Mouse (Mus musculus): ENCODE measurements around the gene 4930469K13Rik. TPM values are rescaled to one million over a fixed set of nuclear protein-coding genes. Genes with fewer than 3 reads are reported as not detected.
A peak's percentile ranks its signal among the peaks of the same experiment; 100 is the strongest.

Gene 4930469K13Rik
- polyA plus RNA-seq, 1 experiment = not detected

GRCm38 (mm10) chr11:34046767-34047541 is 51.4 kb downstream of the 4930469K13Rik start, which contains the start of gene Lcp2:
Lcp2 (plus strand) TSS chr11:34046920.
- DNase-seq (ENCODE audit: extremely low spot score in 1 of 2, low spot score in 1 of 2) = no peak

- DNase-seq (ENCODE audit: extremely low spot score in 1 of 2, low spot score in 1 of 2) = no peak
Measured at GRCm38 (mm10) chr11:34042808-34043207, 55.5 kb downstream of the 4930469K13Rik start.

- DNase-seq (ENCODE audit: extremely low spot score in 1 of 2, low spot score in 1 of 2) = peak in 1 of 2 experiments; percentile 48
Measured at GRCm38 (mm10) chr11:34040061-34040460, 58.3 kb downstream of the 4930469K13Rik start.

GRCm38 (mm10) chr11:34035909-34036658 is 62.3 kb downstream of the 4930469K13Rik start:
- no peak for DNase-seq (ENCODE audit: extremely low spot score in 1 of 2, low spot score in 1 of 2)

- no peak for DNase-seq (ENCODE audit: extremely low spot score in 1 of 2, low spot score in 1 of 2)
Measured at GRCm38 (mm10) chr11:34034794-34035193, 63.6 kb downstream of the 4930469K13Rik start.

- peak; percentile 43 to 70 for DNase-seq (ENCODE audit: extremely low spot score in 1 of 2, low spot score in 1 of 2)
Measured at GRCm38 (mm10) chr11:34034008-34034505, 64.3 kb downstream of the 4930469K13Rik start.

GRCm38 (mm10) chr11:34031015-34031805 is 67.1 kb downstream of the 4930469K13Rik start:
- DNase-seq (ENCODE audit: extremely low spot score in 1 of 2, low spot score in 1 of 2) = no peak

GRCm38 (mm10) chr11:34029658-34030057 is 68.7 kb downstream of the 4930469K13Rik start:
- no peak for DNase-seq (ENCODE audit: extremely low spot score in 1 of 2, low spot score in 1 of 2)

- DNase-seq (ENCODE audit: extremely low spot score in 1 of 2, low spot score in 1 of 2) = no peak
Measured at GRCm38 (mm10) chr11:34025091-34025490, 73.3 kb downstream of the 4930469K13Rik start.

- DNase-seq (ENCODE audit: extremely low spot score in 1 of 2, low spot score in 1 of 2) = no peak
Measured at GRCm38 (mm10) chr11:34012007-34012652, 86.2 kb downstream of the 4930469K13Rik start.

GRCm38 (mm10) chr11:34010859-34011172 is 87.5 kb downstream of the 4930469K13Rik start:
- peak in 1 of 2 experiments; percentile 47 for DNase-seq (ENCODE audit: extremely low spot score in 1 of 2, low spot score in 1 of 2)

- DNase-seq (ENCODE audit: extremely low spot score in 1 of 2, low spot score in 1 of 2) = no peak
Measured at GRCm38 (mm10) chr11:34010133-34010858, 88.1 kb downstream of the 4930469K13Rik start.

GRCm38 (mm10) chr11:34009316-34010087 is 88.9 kb downstream of the 4930469K13Rik start:
- no peak for DNase-seq (ENCODE audit: extremely low spot score in 1 of 2, low spot score in 1 of 2)

- peak in 1 of 2 experiments; percentile 81 for DNase-seq (ENCODE audit: extremely low spot score in 1 of 2, low spot score in 1 of 2)
Measured at GRCm38 (mm10) chr11:34008702-34009101, 89.7 kb downstream of the 4930469K13Rik start.

- no peak for DNase-seq (ENCODE audit: extremely low spot score in 1 of 2, low spot score in 1 of 2)
Measured at GRCm38 (mm10) chr11:34008214-34008613, 90.1 kb downstream of the 4930469K13Rik start.

GRCm38 (mm10) chr11:34007616-34008015 is 90.7 kb downstream of the 4930469K13Rik start:
- DNase-seq (ENCODE audit: extremely low spot score in 1 of 2, low spot score in 1 of 2) = no peak

- no peak for DNase-seq (ENCODE audit: extremely low spot score in 1 of 2, low spot score in 1 of 2)
Measured at GRCm38 (mm10) chr11:34002593-34002965, 95.8 kb downstream of the 4930469K13Rik start.

GRCm38 (mm10) chr11:34001938-34002592 is 96.3 kb downstream of the 4930469K13Rik start:
- peak; percentile 35 to 83 for DNase-seq (ENCODE audit: extremely low spot score in 1 of 2, low spot score in 1 of 2)
